11 mouse cellular contexts compared by ENCODE assay signal in the genomic region with DNA sequence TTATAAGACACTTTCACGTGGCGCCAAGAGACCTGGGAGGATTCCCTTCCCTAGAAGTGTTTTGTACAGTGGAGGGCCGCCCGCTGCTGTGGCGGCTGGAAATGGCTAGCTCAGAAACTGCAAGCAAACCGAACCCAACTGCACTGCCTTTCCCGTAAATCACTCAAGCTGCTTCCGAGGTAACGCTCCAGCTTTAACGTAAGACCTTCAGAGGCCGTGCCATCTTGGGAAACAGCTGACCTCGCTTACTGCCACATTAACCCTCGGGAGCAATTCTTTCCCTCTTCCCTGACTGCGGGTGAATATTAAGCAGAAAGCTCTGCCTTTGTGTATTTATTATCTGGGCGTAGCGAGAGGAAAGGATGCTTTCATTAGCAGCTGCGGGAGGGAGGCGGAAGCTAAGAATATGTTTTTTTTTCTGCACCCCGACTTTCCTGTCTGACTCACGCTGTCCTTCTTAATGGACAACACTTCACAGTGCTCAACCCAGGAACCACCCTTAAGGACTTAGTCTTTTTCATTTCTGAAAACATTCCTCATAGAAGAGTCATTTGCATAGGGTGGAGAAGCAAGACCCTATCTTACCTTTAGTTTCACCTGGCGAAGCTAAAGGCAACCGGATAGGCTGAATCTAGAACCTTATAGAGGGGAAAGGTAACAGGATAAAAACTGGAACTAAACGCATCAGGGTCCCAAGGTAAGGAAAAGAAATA.
DNase-seq lines count a peak whose midpoint lies in the region; ATAC-seq and TF ChIP-seq lines count a peak whose summit lies in the region.
"Had no signal": no experiment of that assay in that cellular context is flagged by ENCODE, and none has a peak within 500 bp of the region (broad histone marks: within the 10 kb centered on the region; RNA-seq: fewer than 3 reads in every experiment).

No protein-coding gene starts in this region.

- 53% methylated on average over 23 of the region's 23 CpGs for WGBS in forebrain, embryonic 13.5 days

- no peak for TF ChIP-seq CTCF in gastrocnemius, adult 2 months (IDR thresholded peaks at IDR 0.05)

- peak overlapping the region; percentile 59 for H3K4me3 ChIP-seq in gastrocnemius, adult 2 months
- H3K4me3 ChIP-seq in forebrain, embryonic 13.5 days, result no peak overlapping the region
- H3K4me3 ChIP-seq: erythroblast, embryonic 14.5 days had no signal

- DNase-seq in gastrocnemius, adult 2 months, result peak; percentile 42
- no peak for DNase-seq in gastrocnemius, postnatal 4 days (ENCODE audit: low spot score in 2 of 2)
- DNase-seq in kidney, postnatal 10 days, result peak; percentile 36
- DNase-seq in skeletal muscle tissue, adult 2 months (ENCODE audit: low read depth, low spot score), result peak; percentile 49
- DNase-seq in T-cell, adult 2 months (ENCODE audit: low spot score), result no peak
- DNase-seq in ovary, postnatal 14 days (ENCODE audit: low spot score), result no peak
- no peak for DNase-seq in left cerebral cortex, postnatal 36 days (ENCODE audit: low spot score in 2 of 2)
- DNase-seq: lung, adult 2 months had no signal

- ATAC-seq in forebrain, embryonic 13.5 days, result peak; percentile 36; the same call in 1 of the 2 replicates
- ATAC-seq: CD4-positive, CD25-positive, alpha-beta regulatory T cell, adult 4 months had no signal

- intact Hi-C loops in gastrocnemius, adult 2 months (cut with DNase I), result no loop called here
- intact Hi-C loops in left cerebral cortex, postnatal 36 days (cut with DNase I), result no loop called here

- H3K9me3 ChIP-seq in forebrain, embryonic 13.5 days (replicated peaks), result no peaks in the 10 kb centered on the region

- H3K27me3 ChIP-seq in forebrain, embryonic 13.5 days, result no peaks in the 10 kb centered on the region

- H3K36me3 ChIP-seq in forebrain, embryonic 13.5 days (ENCODE audit: poor library complexity, severe bottlenecking), result peaks cover 41% of the 10 kb centered on the region

- H3K4me2 ChIP-seq in forebrain, embryonic 13.5 days, result peak overlapping the region; percentile 27; the same call in 1 of the 2 replicates

- 0 out of 2 replicates have a peak overlapping the region, but pooled peaks have one; percentile 14 for H3K9ac ChIP-seq in forebrain, embryonic 13.5 days

- peak overlapping the region; percentile 79 for H3K27ac ChIP-seq in gastrocnemius, adult 2 months
- peak overlapping the region; percentile 59 for H3K27ac ChIP-seq in forebrain, embryonic 13.5 days

- H3K4me1 ChIP-seq in forebrain, embryonic 13.5 days, result peaks cover 21% of the 10 kb centered on the region

Comparison
In these comparisons a context has a peak if more than half of its experiments do, and no peak if none do; other contexts are left out.
1. DNase-seq: peak in gastrocnemius, adult 2 months (single experiment), kidney, postnatal 10 days (single experiment) and skeletal muscle tissue, adult 2 months (single experiment); none in gastrocnemius, postnatal 4 days (0 of 2), T-cell, adult 2 months (single experiment), ovary, postnatal 14 days (single experiment) and left cerebral cortex, postnatal 36 days (0 of 2).